Mouse (Mus musculus): ENCODE measurements around the gene Hils1.

Hils1 gene

DNA sequence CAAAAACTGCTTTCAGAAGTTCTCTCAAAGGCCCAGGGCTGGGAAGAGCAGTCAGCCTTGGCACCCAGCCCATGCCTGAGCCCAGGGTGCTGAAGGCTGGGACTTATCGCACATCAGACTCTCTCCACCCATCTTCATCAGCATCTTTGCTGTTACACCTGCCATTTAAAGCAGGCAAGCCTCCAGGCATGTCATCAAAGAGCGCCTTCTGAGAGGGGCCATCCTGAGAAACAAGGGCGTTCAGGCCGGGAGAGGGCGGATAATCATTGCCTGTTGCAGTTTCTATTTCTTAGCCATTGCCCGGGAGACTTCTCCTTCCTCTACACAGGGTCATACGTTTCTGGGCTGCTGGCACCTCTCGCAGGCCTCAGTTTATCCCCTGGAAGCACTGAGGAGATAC is 20.5 kb downstream of the Hils1 start:
- DNase-seq (ENCODE audit: extremely low spot score, low spot score), result no peak

- DNase-seq (ENCODE audit: extremely low spot score, low spot score), result no peak
Observed at GRCm38 (mm10) chr11:94988780-94989561, 21.6 kb downstream of the Hils1 start.

GRCm38 (mm10) chr11:94989562-94990017 is 22.2 kb downstream of the Hils1 start:
- peak; percentile 93 for DNase-seq (ENCODE audit: extremely low spot score, low spot score)

- no peak for DNase-seq (ENCODE audit: extremely low spot score, low spot score)
Observed at GRCm38 (mm10) chr11:94990102-94990748, 22.8 kb downstream of the Hils1 start.

GRCm38 (mm10) chr11:94990749-94991577 is 23.6 kb downstream of the Hils1 start, which contains the start of gene Ppp1r9b:
Gene Ppp1r9b (plus strand): TSS chr11:94991035.
- DNase-seq (ENCODE audit: extremely low spot score, low spot score), result peak; percentile 99

GRCm38 (mm10) chr11:94991641-94992479 is 24.5 kb downstream of the Hils1 start:
- DNase-seq (ENCODE audit: extremely low spot score, low spot score), result peak; percentile 73

- peak; percentile 48 for DNase-seq (ENCODE audit: extremely low spot score, low spot score)
Observed at GRCm38 (mm10) chr11:94992480-94992753, 25.0 kb downstream of the Hils1 start.

DNA sequence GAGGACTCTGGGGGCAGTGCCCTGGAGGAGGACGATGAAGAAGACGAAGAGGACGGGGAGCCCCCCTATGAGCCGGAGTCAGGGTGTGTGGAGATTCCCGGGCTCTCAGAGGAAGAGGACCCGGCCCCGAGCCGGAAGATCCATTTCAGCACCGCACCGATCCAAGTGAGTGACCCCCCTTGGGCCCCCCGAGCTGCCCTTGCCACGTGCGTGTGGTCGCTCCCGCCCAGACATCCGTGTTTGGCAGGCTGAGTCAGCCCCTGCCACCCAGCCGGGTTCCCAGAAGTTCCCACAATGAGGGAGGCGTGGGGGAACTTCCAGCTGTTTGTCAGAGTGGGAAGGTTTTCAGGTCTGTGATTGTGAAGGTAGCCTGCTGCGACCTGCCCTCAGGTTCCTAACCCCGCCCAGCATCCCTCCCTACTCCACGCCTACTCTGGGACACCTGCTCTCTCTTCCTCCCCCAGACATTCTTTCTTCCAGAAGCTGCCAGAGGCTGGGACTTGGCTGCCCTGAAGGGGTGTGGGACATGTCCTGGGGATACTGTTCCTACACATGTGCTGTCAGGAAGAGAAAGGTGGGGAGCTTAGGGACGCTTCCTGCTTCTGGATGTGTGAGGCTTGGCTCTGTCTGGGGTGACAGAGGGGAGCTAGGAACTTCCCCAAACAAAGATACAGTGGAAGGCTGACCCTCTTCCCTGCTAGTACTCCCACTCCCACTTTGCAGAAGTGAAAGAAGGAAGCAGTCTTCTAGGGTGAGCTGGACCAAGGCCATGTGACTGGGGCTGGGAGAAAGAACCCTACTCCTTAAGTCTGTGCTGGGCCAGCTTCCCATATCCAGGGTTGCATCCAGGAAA is 25.6 kb downstream of the Hils1 start:
- DNase-seq (ENCODE audit: extremely low spot score, low spot score), result peak; percentile 46

DNA sequence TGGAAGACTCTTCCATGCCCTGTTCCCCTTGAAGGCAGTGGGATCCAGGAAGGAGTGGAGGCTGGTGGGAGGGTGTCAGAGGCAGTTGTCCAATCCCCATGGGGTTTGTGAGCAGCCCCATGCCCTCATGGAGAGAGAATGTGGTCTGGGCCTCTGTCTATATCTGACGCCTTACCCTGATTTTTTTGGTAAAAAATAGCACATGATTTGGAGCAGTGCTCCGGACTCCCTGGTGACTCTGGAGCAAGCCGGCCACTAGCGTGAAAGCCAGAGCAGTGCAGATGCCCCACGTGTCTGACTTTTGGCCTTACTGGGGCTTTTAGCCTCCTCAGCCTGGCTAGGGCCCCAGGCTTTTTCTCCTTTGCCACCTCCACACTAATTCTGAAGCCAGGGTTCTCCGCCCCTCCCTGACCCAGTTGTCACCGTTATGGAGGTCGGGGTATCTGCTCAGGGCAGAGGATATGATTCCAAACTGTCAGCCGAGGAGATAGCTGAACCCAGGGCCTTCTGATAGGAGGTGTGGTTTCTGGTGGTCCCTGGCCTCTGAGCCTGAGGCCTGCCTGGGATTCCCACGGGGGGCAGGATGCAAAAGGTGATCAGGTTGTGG is 26.9 kb downstream of the Hils1 start:
- DNase-seq (ENCODE audit: extremely low spot score, low spot score), result no peak

DNA sequence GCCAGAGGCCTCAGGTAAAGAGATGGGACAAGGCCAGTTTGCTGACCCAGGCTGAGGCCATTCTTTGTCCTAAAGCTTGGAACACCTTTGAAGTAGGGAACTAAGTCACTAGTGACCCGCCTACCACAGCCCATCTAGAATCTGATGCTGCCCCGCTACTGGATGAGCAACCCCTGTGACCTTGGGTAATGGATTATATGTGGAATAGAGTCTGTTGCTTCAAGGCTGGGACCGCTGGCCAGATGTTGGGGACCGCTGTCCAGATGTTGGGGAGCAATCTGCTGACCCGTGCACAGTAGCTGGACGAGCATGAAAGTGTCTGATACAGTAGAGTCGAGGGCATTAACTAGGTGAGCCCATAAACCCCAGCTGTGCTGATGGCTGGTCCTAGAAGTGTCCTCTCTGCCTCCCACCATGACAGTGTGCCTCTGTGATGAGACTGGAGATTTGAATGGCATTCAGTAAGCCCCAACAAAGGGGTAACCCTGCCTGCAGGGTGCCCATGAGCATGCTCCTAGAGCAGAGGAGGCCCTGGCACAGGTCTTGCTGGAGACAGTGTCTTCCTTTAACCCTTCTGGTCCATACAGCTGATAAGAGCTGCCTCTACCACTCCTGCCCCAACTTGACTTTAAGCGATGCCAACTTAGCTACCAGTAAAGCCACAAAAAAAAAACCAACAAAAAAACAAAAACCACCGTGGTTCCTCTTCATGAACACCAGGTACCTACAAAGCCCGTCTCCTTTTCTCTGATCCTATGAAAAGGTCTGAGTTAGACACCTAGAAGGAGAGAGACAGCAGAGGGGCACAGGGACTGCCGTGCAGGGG is 27.8 kb downstream of the Hils1 start:
- no peak for DNase-seq (ENCODE audit: extremely low spot score, low spot score)

DNA sequence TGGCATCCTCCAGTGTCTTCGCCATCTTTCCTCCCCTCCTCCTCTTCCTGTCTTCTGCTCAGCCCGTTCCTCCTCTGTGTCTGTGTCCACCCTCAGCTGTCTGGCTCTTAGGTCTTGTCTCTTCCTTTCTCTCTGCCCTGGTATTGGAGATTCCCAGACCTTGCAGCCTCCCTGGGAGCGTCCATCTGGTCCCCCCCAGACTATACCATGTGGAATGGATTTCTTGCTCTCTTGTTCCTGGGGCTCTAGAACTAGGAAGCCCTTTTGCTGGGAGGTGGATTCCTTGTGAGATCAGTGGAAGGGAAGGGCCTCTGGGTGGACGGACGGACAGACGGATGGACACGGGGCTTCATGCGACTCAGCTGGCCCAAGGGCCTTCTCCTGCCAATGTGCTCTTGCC is 28.7 kb downstream of the Hils1 start:
- no peak for DNase-seq (ENCODE audit: extremely low spot score, low spot score)

- DNase-seq (ENCODE audit: extremely low spot score, low spot score), result no peak
Observed at GRCm38 (mm10) chr11:94996984-94997383, 29.6 kb downstream of the Hils1 start.

DNA sequence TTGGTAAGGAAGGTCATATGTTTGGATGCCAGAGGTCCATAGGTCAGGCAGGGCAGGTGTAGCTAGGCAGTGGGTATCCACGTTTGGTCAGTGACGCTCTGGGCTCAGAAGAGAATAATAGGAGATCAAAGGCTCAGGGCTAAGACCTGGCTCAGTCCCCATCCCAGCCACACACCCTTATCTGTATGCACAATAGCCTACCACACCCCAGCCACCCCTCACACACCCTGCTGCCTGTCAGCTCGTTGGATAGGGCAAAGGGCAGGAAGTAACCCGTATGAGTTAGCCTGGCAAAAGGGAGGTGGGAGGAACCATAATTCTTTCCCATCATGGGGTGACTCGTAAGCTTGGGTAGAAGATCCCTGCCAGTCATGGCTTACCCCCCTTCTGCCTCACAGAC is 30.2 kb downstream of the Hils1 start:
- DNase-seq (ENCODE audit: extremely low spot score, low spot score), result no peak

GRCm38 (mm10) chr11:94998041-94998531 is 30.7 kb downstream of the Hils1 start:
- no peak for DNase-seq (ENCODE audit: extremely low spot score, low spot score)

- DNase-seq (ENCODE audit: extremely low spot score, low spot score), result no peak
Observed at GRCm38 (mm10) chr11:95000128-95000527, 32.7 kb downstream of the Hils1 start.

GRCm38 (mm10) chr11:95000548-95000947 is 33.2 kb downstream of the Hils1 start:
- no peak for DNase-seq (ENCODE audit: extremely low spot score, low spot score)

- peak; percentile 77 for DNase-seq (ENCODE audit: extremely low spot score, low spot score)
Observed at GRCm38 (mm10) chr11:95001058-95001457, 33.7 kb downstream of the Hils1 start.

- DNase-seq (ENCODE audit: extremely low spot score, low spot score), result no peak
Observed at GRCm38 (mm10) chr11:95001584-95002347, 34.4 kb downstream of the Hils1 start.
